Mouse (Mus musculus) embryonic facial prominence, embryonic 14.5 days (tissue): ENCODE results near the gene Vmn2r86. TPM values are rescaled to one million over a fixed set of nuclear protein-coding genes. Genes with fewer than 3 reads are reported as not detected.
A peak's percentile ranks its signal among the peaks of the same experiment; 100 is the strongest.
"Not testable (repeated sequence)": the region's sequence is repeated elsewhere in the genome, so short reads cannot be mapped to it uniquely, and the experiment has no call there.

Experiments used
- ATAC-seq: fragments of 200-750 bp; cut with Nextera tagmentation; 2 replicates; pipeline ENCODE4 v1.8.0; 2017; ENCODE audit warnings: low read depth, moderate number of reproducible peaks, moderate TSS enrichment
- DNase-seq: peaks from one replicate; pipeline ENCODE4 v3.0.0-alpha.2; 2015; ENCODE audit warnings: low spot score
- H3K27ac ChIP-seq: fragments of 300-500 bp; sonication (generic); replicated peaks from 2 replicates; pipeline ENCODE4 v1.5.1; 2014; ENCODE audit warnings: low read depth, mild to moderate bottlenecking, low read length, moderate library complexity
- H3K27me3 ChIP-seq: fragments of 300-500 bp; sonication (generic); replicated peaks from 2 replicates; pipeline ENCODE4 v1.6.1; 2014; ENCODE audit warnings: low read length; ENCODE audit not compliant: control insufficient read depth, insufficient read depth
- H3K36me3 ChIP-seq: fragments of 300-500 bp; sonication (generic); 2 replicates; pipeline ENCODE4 v1.6.1; 2014; ENCODE audit warnings: low read length, mixed read lengths; ENCODE audit not compliant: control insufficient read depth, insufficient read depth
- H3K4me1 ChIP-seq: fragments of 300-500 bp; sonication (generic); 2 replicates; pipeline ENCODE4 v1.6.1; 2014; ENCODE audit warnings: antibody characterized with exemption, low read length; ENCODE audit not compliant: control insufficient read depth, insufficient read depth
- H3K4me2 ChIP-seq: fragments of 300-500 bp; sonication (generic); 2 replicates; pipeline ENCODE4 v1.6.1; 2014; ENCODE audit warnings: low read depth, mild to moderate bottlenecking, low read length, moderate library complexity, mixed read lengths
- H3K4me3 ChIP-seq: fragments of 300-500 bp; sonication (generic); 2 replicates; pipeline ENCODE4 v1.5.1; 2014; ENCODE audit warnings: low read depth, mild to moderate bottlenecking, low read length
- H3K9ac ChIP-seq: fragments of 300-500 bp; sonication (generic); 2 replicates; pipeline ENCODE4 v1.6.1; 2014; ENCODE audit warnings: low read depth, mild to moderate bottlenecking, low read length, moderate library complexity, mixed read lengths
- H3K9me3 ChIP-seq: fragments of 300-500 bp; sonication (generic); 2 replicates; pipeline ENCODE4 v1.6.1; 2016; ENCODE audit warnings: low read length; ENCODE audit not compliant: control insufficient read depth
- WGBS: fragments of 180-500 bp; shearing (Covaris S2); extraction: QIAGEN DNeasy Blood & Tissue Kit; methylation state at CpG from one replicate; pipeline ENCODE4 v1.1.7; 2014; 5-methylcytosine and 5-hydroxymethylcytosine counted together
- polyA plus RNA-seq: library from polyadenylated mRNA; unstranded; fragments of >200 nt; fragmentation: Nextera tagmentation; extraction: Ambion mirVana; gene quantifications from 2 replicates; pipeline ENCODE4 v1.2.1, GENCODE M21; 2014

Vmn2r86 gene
- not detected in 2 replicates for polyA plus RNA-seq

DNA sequence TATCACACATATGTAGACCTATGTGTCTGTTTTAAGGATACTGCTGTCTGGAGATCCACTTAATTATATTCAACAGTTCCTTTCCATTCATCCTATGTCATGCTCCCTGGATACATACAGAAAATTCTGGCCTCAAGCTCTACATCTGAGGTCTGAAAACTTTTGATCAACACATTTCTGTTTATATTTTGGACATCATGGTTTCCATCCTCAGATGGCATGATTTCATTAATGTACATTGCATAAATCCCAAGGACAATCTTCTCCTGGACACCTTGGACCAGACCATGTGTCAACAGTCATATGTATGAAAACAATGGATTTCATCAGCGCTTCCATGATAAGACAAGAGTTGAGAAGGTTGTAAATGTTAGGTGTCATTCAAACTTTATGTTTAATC, at the start of gene Vmn2r86:
TSS of gene Vmn2r86 (minus strand) at position 101 of the 400 bp plus-strand sequence.
- H3K4me1 ChIP-seq, ATAC-seq, H3K27me3 ChIP-seq, H3K9ac ChIP-seq, DNase-seq, H3K36me3 ChIP-seq, H3K9me3 ChIP-seq, H3K27ac ChIP-seq, H3K4me3 ChIP-seq, H3K4me2 ChIP-seq: not testable (repeated sequence)
- 82% methylated on average over 1 of the region's 1 CpGs for WGBS

DNA sequence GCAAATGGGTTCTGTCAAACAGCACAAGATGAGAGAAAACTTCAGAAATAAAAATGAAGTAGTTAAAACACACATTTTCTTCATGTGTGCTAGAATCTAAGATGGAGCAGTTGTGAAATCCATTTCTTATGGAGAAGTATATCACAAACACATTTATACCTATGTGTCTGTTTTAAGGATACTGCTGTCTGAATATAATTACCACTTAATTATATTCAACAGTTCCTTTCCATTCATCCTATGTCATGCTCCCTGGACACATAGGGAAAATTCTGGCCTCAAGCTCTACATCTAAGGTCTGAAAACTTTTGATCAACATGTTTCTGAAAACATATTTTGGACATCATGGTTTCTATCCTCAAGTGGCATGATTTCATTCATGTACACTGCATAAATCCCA, 41.4 kb upstream of the Vmn2r86 start, which contains the start of gene Vmn2r87:
TSS of gene Vmn2r87 (minus strand) at position 101 of the 400 bp plus-strand sequence.
- no peaks in the 10 kb centered on the region for H3K9me3 ChIP-seq
- DNase-seq = no peak
- H3K4me3 ChIP-seq = no peak within 1 kb of the TSS
- no peaks in the 10 kb centered on the region for H3K36me3 ChIP-seq
- no peak within 1 kb of the TSS for H3K9ac ChIP-seq
- no peak within 1 kb of the TSS for H3K27ac ChIP-seq
- ATAC-seq = no peak
- H3K27me3 ChIP-seq = no peaks in the 10 kb centered on the region
- H3K4me1 ChIP-seq = no peaks in the 10 kb centered on the region
- no peak within 1 kb of the TSS for H3K4me2 ChIP-seq

DNA sequence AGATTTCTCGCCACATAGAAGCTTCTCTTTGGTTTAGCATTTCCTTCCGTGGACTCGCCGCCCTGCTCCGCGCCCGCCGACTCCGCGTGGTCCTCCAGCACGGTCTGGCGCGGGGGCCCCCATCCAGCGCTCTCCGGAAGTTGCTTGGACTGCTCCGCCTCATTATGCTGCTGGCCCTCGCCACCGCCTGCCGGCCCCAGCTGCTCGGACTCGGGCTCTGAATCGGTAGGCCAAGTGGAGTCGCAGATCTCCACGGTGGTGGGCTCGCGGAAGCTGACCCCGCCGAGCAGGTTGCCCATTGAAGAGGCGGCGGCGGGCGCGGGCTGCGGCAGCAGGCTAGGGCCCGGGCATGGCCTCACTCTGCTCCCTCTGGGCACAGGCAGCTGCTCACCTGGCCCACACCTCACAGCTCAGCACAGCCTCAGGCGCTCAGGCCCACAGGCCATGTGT, 14.5 kb upstream of the Vmn2r86 start:
- WGBS = 3% methylated on average over 32 of the region's 36 CpGs
- no peak overlapping the region for H3K27ac ChIP-seq
- H3K27me3 ChIP-seq = no peaks in the 10 kb centered on the region
- DNase-seq = peak; percentile 64
- no peaks in the 10 kb centered on the region for H3K9me3 ChIP-seq
- peak overlapping the region; percentile 49 for H3K4me3 ChIP-seq
- no peaks in the 10 kb centered on the region for H3K36me3 ChIP-seq
- ATAC-seq = peak; percentile 97
- no peaks in the 10 kb centered on the region for H3K4me1 ChIP-seq
- peak overlapping the region; percentile 87 for H3K4me2 ChIP-seq
- H3K9ac ChIP-seq = peak overlapping the region; percentile 67

DNA sequence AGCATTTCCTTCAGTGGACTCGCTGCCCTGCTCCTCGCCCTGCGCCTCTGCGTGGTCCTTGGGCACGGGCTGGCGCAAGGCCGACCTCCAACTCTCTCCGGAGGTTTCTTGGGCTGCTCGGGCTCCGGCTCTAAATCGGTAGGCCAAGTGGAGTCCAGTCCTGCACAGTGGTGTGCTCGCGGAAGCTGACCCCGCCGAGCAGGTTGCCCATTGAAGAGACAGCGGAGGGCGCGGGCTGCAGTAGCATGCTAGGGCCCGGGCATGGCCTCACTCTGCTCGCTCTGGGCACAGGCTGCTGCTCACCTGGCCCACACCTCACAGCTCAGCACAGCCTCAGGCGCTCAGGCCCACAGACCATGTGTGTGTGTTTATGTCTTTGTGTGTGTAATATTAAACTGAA, 11.1 kb downstream of the Vmn2r86 start:
- Histone ChIP-seq H3K4me3 (no peak overlapping the region), H3K36me3 (no peaks in the 10 kb centered on the region), H3K9me3 (no peaks in the 10 kb centered on the region), H3K27ac (no peak overlapping the region), H3K4me2 (no peak overlapping the region), H3K4me1 (no peaks in the 10 kb centered on the region), H3K9ac (no peak overlapping the region), H3K27me3 (no peaks in the 10 kb centered on the region)
- ATAC-seq = no peak
- 87% methylated on average over 21 of the region's 21 CpGs for whole genome bisulfite sequencing
- DNase-seq = no peak

DNA sequence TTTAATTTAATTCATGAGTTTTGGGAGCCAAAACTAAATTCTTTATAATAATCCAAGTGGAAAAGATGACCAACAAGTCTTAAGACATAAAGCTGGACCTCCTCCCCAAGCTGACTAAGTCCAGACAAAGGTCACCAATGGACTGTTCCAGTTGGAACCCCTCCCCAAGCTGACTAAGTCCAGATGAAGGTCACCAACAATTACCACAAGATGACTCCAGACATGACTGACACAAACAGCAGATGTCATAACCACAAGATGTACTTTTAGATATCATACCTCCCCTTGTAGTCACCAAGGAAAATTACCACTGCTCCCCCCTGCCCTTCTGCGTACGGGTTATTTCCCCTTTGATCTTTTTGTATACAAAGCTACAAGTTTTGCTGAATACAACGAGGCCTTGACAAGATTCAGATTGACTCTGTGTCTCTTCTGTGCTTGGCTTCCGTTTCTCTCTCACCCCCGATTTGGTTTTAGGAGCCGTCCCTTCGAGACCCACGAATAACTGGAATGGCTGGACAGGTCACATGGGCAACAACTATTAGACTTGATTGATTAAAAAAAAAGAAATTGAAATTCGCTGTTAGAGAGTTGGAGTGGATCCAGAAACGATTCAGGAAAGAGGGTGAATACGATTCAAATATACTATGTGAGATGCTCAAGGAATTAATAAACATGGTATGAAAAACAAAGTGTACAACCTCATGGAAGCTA, 21.5 kb downstream of the Vmn2r86 start:
- H3K4me1 ChIP-seq, H3K9me3 ChIP-seq, H3K27me3 ChIP-seq, H3K27ac ChIP-seq, ATAC-seq, H3K36me3 ChIP-seq, H3K4me2 ChIP-seq, H3K4me3 ChIP-seq, DNase-seq, H3K9ac ChIP-seq: not testable (repeated sequence)
- 83% methylated on average over 11 of the region's 11 CpGs for WGBS

DNA sequence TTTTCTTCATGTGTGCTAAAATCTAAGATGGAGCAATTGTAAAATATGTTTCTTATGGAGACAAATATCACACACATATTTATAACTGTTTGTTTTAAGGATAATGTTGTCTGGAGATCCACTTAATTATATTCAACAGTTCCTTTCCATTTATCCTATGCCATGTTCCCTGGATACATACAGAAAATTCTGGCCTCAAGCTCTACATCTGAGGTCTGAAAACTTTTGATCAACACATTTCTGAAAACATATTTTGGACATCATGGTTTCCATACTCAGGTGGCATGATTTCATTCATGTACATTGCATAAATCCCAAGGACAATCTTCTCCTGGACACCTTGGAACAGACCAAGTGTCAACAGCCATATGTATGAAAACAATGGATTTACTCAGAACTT, 26.2 kb downstream of the Vmn2r86 start, which contains the start of gene Vmn2r85:
TSS of gene Vmn2r85 (minus strand) at position 101 of the 400 bp plus-strand sequence.
- H3K4me1 ChIP-seq, H3K27me3 ChIP-seq, H3K9ac ChIP-seq, DNase-seq, H3K9me3 ChIP-seq, H3K27ac ChIP-seq, H3K4me2 ChIP-seq, H3K4me3 ChIP-seq, ATAC-seq, H3K36me3 ChIP-seq: not testable (repeated sequence)

DNA sequence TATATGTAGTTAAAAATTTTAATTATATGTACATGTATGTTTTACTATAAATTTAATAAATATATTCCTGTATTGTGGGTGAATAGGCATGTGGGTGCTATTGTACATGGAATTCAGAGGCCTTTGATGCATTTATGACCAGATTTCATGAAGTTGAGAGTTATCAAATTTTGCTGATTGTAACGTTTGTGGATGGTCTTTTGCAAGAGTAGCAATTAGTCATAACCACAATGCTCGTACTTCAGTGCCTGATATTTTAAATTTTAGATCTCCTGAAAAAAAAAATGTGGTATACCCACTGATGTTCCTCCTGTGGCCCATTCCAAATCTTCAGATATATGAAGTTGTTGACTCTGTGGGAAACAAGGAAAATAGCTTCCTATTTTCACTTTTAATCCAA, 33.5 kb downstream of the Vmn2r86 start:
- not testable (repeated sequence) for H3K4me1 ChIP-seq, H3K9me3 ChIP-seq, H3K27me3 ChIP-seq, H3K36me3 ChIP-seq, H3K4me2 ChIP-seq, ATAC-seq, H3K9ac ChIP-seq, DNase-seq, H3K27ac ChIP-seq, H3K4me3 ChIP-seq
- 75% methylated on average over 2 of the region's 2 CpGs for WGBS

DNA sequence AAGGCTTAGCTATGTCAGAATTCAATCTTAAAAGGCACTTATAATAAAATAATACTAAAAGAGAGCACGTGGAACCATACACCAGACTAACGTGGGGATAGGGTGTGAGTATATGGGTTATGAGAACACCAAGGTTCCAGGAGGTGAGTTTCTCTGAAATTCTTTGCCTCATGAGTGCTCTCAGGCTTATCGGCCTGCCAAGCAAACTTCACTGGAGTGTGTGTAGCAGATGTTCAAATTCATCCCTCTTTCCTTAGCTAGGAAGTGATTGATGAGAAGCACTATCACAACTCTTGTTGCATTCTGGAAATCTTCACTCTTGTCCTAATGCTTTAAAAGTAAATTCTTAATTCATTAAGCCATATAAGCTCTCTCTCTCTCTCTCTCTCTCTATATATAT, 35.4 kb downstream of the Vmn2r86 start:
- ATAC-seq (no peak), DNase-seq (no peak)
- H3K27ac ChIP-seq = no peak overlapping the region
- no peaks in the 10 kb centered on the region for H3K36me3 ChIP-seq
- H3K4me2 ChIP-seq = no peak overlapping the region
- no peaks in the 10 kb centered on the region for H3K9me3 ChIP-seq
- 76% methylated on average over 3 of the region's 3 CpGs for WGBS
- H3K27me3 ChIP-seq = no peaks in the 10 kb centered on the region
- no peaks in the 10 kb centered on the region for H3K4me1 ChIP-seq
- no peak overlapping the region for H3K9ac ChIP-seq
- H3K4me3 ChIP-seq = no peak overlapping the region

DNA sequence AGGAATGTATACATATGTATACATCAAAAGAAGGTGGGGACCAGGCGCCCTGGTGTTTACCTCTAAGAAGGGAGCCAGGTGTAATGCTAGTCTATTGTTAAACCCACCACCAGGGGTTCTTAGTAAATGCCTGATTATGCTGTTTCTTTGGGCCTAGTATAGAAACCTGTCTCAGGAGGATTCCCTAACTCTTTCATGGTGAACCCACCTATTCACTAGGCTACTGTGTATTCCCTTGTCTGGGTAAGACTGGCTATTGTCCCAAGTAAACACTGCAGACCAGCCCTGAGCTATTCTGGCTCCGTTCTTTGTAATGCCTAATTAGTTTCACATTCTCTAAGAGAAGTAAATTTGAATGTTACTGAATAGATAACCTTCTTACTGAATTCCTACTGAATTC, 35.9 kb downstream of the Vmn2r86 start:
- not testable (repeated sequence) for H3K4me2 ChIP-seq, H3K4me3 ChIP-seq, H3K27ac ChIP-seq, H3K36me3 ChIP-seq, H3K9ac ChIP-seq, H3K27me3 ChIP-seq, H3K4me1 ChIP-seq, H3K9me3 ChIP-seq, DNase-seq, ATAC-seq
- WGBS = 53% methylated on average over 2 of the region's 2 CpGs
